Mouse (Mus musculus): ENCODE results near the gene Spryd7. TPM values are rescaled to one million over a fixed set of nuclear protein-coding genes. Genes with fewer than 3 reads are reported as not detected.

Spryd7 gene
- polyA plus RNA-seq, 1 experiment from 2014 or later, result 20.0 TPM

GRCm38 (mm10) chr14:61529533-61529932 is 27.2 kb downstream of the Spryd7 start:
- no peak for ATAC-seq (ENCODE audit: low FRiP score, low read depth)
- WGBS, result 84% methylated on average over 7 of the region's 7 CpGs
- H3K27ac ChIP-seq, result no peak overlapping the region
- H3K4me1 ChIP-seq, result no peaks in the 10 kb centered on the region
- no peaks in the 10 kb centered on the region for H3K27me3 ChIP-seq
- no peak overlapping the region for H3K4me2 ChIP-seq (replicated peaks)
- no peaks in the 10 kb centered on the region; the same call in 1 of the 2 replicates for H3K36me3 ChIP-seq
- H3K4me3 ChIP-seq, result no peak overlapping the region
- H3K9me3 ChIP-seq, result no peaks in the 10 kb centered on the region
- no peak overlapping the region for H3K9ac ChIP-seq

GRCm38 (mm10) chr14:61526006-61526405 is 30.7 kb downstream of the Spryd7 start:
- ATAC-seq (ENCODE audit: low FRiP score, low read depth), result no peak
- Histone ChIP-seq H3K9me3 (no peaks in the 10 kb centered on the region), H3K4me3 (no peak overlapping the region), H3K27ac (no peak overlapping the region), H3K4me1 (no peaks in the 10 kb centered on the region), H3K27me3 (no peaks in the 10 kb centered on the region), H3K9ac (no peak overlapping the region), H3K4me2 (replicated peaks) (no peak overlapping the region), H3K36me3 (no peaks in the 10 kb centered on the region)
- 100% methylated on average over 2 of the region's 2 CpGs for WGBS

GRCm38 (mm10) chr14:61523821-61524220 is 32.9 kb downstream of the Spryd7 start:
- H3K9ac ChIP-seq, result no peak overlapping the region
- H3K4me2 ChIP-seq (replicated peaks), result no peak overlapping the region
- H3K36me3 ChIP-seq, result no peaks in the 10 kb centered on the region
- H3K4me3 ChIP-seq, result no peak overlapping the region
- no peak for ATAC-seq (ENCODE audit: low FRiP score, low read depth)
- no peaks in the 10 kb centered on the region for H3K27me3 ChIP-seq
- H3K9me3 ChIP-seq, result no peaks in the 10 kb centered on the region
- 87% methylated on average over 2 of the region's 2 CpGs for WGBS
- H3K4me1 ChIP-seq, result no peaks in the 10 kb centered on the region
- H3K27ac ChIP-seq, result no peak overlapping the region

- WGBS, result 83% methylated on average over 10 of the region's 10 CpGs
- Histone ChIP-seq H3K27me3 (no peaks in the 10 kb centered on the region), H3K27ac (no peak overlapping the region), H3K9me3 (0 out of 2 replicates have a peak, but pooled peaks cover 3% of the 10 kb centered on the region), H3K36me3 (no peaks in the 10 kb centered on the region), H3K4me2 (replicated peaks) (no peak overlapping the region), H3K4me1 (no peaks in the 10 kb centered on the region), H3K4me3 (no peak overlapping the region), H3K9ac (no peak overlapping the region)
- ATAC-seq (ENCODE audit: low FRiP score, low read depth), result no peak
These were observed 37.8 kb downstream of the Spryd7 start for GRCm38 (mm10) chr14:61518659-61519480.

- no peak for ATAC-seq (ENCODE audit: low FRiP score, low read depth)
- Histone ChIP-seq H3K4me3 (no peak overlapping the region), H3K9ac (no peak overlapping the region), H3K27ac (no peak overlapping the region), H3K4me1 (no peaks in the 10 kb centered on the region), H3K27me3 (no peaks in the 10 kb centered on the region), H3K4me2 (replicated peaks) (no peak overlapping the region), H3K9me3 (0 out of 2 replicates have a peak, but pooled peaks cover 3% of the 10 kb centered on the region), H3K36me3 (no peaks in the 10 kb centered on the region)
- 81% methylated on average over 9 of the region's 9 CpGs for WGBS
These were observed 39.9 kb downstream of the Spryd7 start for GRCm38 (mm10) chr14:61516471-61517426.

- H3K4me1 ChIP-seq, result no peaks in the 10 kb centered on the region
- no peak overlapping the region for H3K4me3 ChIP-seq
- no peaks in the 10 kb centered on the region for H3K27me3 ChIP-seq
- H3K9ac ChIP-seq, result no peak overlapping the region
- peaks cover 10% of the 10 kb centered on the region for H3K9me3 ChIP-seq
- no peaks in the 10 kb centered on the region for H3K36me3 ChIP-seq
- H3K27ac ChIP-seq, result no peak overlapping the region
- ATAC-seq (ENCODE audit: low FRiP score, low read depth), result no peak
- no peak overlapping the region for H3K4me2 ChIP-seq (replicated peaks)
- 79% methylated on average over 2 of the region's 2 CpGs for WGBS
These were observed 45.2 kb downstream of the Spryd7 start for GRCm38 (mm10) chr14:61511494-61511893.

- 0 out of 2 replicates have a peak, but pooled peaks have one; percentile 51 for ATAC-seq (ENCODE audit: low FRiP score, low read depth)
- WGBS, result 46% methylated on average over 20 of the region's 20 CpGs
- H3K4me3 ChIP-seq, result no peak overlapping the region
- no peak overlapping the region for H3K4me2 ChIP-seq (replicated peaks)
- H3K27me3 ChIP-seq, result no peaks in the 10 kb centered on the region
- H3K4me1 ChIP-seq, result no peaks in the 10 kb centered on the region
- no peak overlapping the region for H3K27ac ChIP-seq
- H3K9me3 ChIP-seq, result no peaks in the 10 kb centered on the region
- H3K9ac ChIP-seq, result no peak overlapping the region
- no peaks in the 10 kb centered on the region for H3K36me3 ChIP-seq
These were observed 58.8 kb downstream of the Spryd7 start for GRCm38 (mm10) chr14:61497716-61498490.

- 71% methylated on average over 6 of the region's 6 CpGs for WGBS
- Histone ChIP-seq H3K9me3 (no peaks in the 10 kb centered on the region), H3K4me3 (no peak overlapping the region), H3K27ac (no peak overlapping the region), H3K36me3 (no peaks in the 10 kb centered on the region), H3K4me1 (no peaks in the 10 kb centered on the region), H3K27me3 (no peaks in the 10 kb centered on the region), H3K9ac (no peak overlapping the region), H3K4me2 (replicated peaks) (no peak overlapping the region)
- ATAC-seq (ENCODE audit: low FRiP score, low read depth), result no peak
These were observed 63.1 kb downstream of the Spryd7 start for GRCm38 (mm10) chr14:61493511-61494135.

Other genes with a start within 250 kb of the Spryd7 start
- gene Arl11, start 247.1 kb downstream of the Spryd7 start, polyA plus RNA-seq (2015; fragmentation: Nextera tagmentation; extraction: Ambion mirVana), result 0.45 and 0.93 TPM in 2 replicates
- gene Ebpl, start 196.4 kb downstream of the Spryd7 start, polyA plus RNA-seq (2015; fragmentation: Nextera tagmentation; extraction: Ambion mirVana), result 13.0 and 14.7 TPM in 2 replicates
- 52.2 and 57.5 TPM in 2 replicates for gene Kpna3, start 117.0 kb downstream of the Spryd7 start, polyA plus RNA-seq (2015; fragmentation: Nextera tagmentation; extraction: Ambion mirVana)
- 28.6 and 28.8 TPM in 2 replicates for gene Trim13, start 41.4 kb upstream of the Spryd7 start, polyA plus RNA-seq (2015; fragmentation: Nextera tagmentation; extraction: Ambion mirVana)
- 1.2 and 1.7 TPM in 2 replicates for gene Kcnrg, start 50.6 kb upstream of the Spryd7 start, polyA plus RNA-seq (2015; fragmentation: Nextera tagmentation; extraction: Ambion mirVana)

Measured in limb, embryonic 13.5 days (tissue).